Mouse (Mus musculus) liver (tissue): ENCODE data around the gene Plekhg5.

ENCODE experiments used
- DNase-seq: peaks from one replicate; pipeline ENCODE4 v3.0.0-alpha.2; 2020; ENCODE audit warnings: mixed read lengths

Gene Plekhg5

DNA sequence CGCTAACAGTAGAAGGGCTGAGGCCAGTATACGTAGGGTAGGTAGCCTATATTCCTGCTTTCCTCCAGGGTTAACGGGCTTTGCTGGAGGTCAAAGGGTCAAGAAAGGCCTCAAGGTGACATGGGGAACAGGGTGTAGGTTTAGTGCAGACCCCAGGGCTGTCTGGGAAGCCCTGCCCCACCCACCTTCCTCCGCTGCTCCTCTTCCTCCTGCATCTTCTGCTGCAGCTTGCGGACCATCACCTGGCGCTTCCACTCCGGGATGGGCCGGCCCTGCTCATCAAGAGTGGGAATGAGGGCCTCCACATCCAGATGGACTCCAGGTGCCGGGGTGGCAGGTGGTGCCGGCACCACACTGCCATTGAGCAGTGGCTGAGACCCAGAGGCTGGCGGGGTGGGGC lies 55.6 kb downstream of the Plekhg5 start:
- DNase-seq: no peak

- DNase-seq: no peak
Observed at GRCm38 (mm10) chr4:152128784-152129183, 56.5 kb downstream of the Plekhg5 start.

- DNase-seq: no peak
Observed at GRCm38 (mm10) chr4:152129395-152129930, 57.2 kb downstream of the Plekhg5 start.

- peak; percentile 61 for DNase-seq
Observed at GRCm38 (mm10) chr4:152130771-152131653, 58.7 kb downstream of the Plekhg5 start.

DNA sequence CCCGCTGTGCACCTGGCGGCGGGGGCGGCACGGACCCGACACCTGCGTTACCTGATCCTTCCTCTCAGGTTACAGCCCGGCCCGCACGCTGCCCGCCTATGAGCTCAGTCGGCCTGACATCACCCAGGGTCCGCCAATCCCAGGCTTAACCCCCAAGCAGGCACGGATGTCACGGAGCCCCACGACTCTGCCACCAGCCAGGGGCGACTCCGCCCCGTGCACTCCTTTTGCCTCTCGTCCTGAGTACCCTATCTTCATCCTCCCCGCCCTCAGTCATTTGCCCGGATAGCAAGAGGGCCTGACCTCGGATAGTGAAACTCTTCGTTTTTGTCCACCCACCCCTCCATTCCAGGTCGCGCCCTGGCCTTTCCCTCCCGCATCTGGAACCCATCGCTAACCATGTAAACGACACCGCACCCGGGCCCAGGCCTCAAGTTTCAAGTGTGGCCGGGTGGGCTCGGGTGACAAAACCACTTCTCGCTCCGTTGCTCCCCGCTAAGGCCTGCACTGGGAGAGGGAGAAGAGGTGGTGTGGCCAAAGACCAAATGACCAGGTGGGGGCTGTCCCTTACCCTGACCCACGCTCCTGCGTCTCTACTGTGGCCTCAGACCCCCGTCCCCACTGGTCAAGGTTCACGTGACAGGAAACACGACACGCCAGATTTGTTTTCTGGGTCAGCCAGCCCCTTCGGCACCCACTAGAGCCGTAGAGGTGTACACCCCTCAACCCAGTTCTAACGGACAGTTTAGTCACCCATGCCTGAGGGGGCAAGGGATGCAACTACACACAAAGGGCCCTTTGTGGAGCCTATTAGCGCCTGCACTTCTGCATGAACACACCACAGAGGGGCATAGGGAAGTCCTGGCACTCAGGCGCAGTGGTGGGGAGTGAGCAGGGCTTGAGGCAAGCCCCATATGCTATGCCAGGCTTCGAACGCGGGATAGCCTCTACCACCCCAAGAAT lies 59.8 kb downstream of the Plekhg5 start:
- DNase-seq: no peak

GRCm38 (mm10) chr4:152132772-152133169 lies 60.5 kb downstream of the Plekhg5 start:
- DNase-seq: no peak

- DNase-seq: no peak
Observed at GRCm38 (mm10) chr4:152133213-152133612, 60.9 kb downstream of the Plekhg5 start.

GRCm38 (mm10) chr4:152134507-152134906 lies 62.2 kb downstream of the Plekhg5 start:
- peak; percentile 73 for DNase-seq

GRCm38 (mm10) chr4:152135363-152135762 lies 63.1 kb downstream of the Plekhg5 start:
- DNase-seq: no peak

DNA sequence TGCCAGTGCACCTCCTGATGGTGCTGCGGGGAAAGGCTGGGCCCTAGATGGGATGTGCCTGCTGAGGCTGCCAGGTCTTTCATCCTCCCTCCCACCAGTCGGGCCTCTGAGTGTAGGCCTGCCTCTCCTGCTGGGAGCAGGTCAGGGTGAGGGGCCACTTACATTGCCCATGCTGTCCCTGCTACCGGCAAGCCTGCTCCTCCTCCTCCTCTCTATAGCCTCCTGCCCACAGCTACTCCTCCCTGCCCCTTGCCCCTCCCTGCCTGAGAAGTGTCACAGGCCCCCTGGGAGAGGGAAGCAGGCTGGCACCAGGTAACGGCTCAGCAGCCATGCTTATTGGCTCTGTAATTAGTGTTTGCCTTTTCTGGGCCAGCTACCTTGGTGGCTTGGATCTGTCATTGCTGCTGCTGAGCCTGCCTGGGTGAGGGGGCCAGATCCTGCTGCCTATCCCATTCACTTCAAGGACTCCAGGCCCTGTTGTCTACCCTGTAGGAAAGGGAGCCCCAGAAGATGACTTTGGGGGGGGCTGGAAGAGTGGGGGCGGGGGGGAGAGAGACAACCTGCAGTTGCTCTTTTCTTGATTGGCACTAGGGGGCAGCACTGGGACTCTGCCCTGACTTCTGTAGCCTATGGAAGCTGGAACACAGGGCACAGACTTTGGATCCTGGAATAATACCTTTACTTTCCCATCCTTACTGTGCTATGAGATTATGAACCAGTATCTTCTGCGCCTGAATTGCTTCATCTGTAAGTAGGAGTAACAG lies 64.0 kb downstream of the Plekhg5 start:
- DNase-seq: no peak

- no peak for DNase-seq
Observed at GRCm38 (mm10) chr4:152136876-152137250, 64.6 kb downstream of the Plekhg5 start.

DNA sequence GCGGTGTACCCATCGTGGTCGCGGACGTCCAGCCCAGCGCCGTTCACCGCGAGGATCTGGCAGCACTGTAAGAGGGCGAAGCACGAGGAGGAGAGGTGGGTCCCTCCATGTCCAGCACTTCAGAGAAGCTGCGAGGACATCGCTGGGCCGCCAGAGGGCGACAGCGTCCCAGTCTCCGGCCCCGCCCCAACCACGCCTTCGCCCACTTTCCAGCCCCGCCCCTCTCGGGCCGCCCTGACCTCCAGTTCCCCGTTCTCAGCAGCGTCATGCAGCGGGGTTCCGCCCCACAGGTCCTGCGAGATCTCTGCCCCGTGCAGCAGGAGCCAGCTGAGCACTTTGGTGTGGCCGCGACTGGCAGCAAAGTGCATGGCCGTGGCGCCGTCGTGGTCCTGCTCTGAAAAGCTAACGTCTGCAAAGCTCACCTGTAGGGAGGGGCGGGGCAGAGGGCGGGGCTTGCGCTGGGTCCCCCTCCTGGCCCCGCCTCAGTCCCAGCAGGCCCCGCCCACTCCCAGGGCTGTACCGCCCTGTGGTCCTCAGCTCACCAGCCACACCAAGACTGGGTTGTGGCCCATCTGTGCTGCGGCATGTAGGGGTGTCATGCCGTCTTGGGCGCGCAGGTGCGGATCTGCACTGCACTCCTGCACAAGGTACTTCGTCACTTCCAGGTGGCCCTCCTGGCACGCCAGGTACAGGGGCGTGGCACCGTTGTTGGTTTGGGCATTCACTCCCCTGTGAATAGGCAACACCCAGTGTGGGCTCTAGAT lies 66.4 kb downstream of the Plekhg5 start:
- peak; percentile 90 for DNase-seq

DNA sequence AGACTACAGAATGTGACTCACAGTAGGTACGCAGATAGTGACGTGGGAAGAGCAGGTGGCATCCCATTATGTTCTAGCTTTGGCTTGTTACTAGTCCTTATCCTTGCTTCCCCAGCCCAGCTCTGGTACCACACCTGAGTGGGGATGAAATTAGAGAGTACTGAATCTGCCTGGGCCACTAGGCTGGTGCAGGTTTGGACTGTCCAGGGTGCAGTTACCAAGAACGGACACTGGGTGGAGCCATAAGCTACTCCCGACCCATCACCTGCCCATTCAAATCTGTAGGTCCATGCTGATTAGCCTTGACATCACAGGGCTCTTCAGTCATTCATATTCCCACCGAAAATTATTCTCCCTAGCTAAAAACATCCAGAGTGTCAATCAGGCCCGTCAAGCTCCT lies 68.1 kb downstream of the Plekhg5 start:
- peak; percentile 67 for DNase-seq

- no peak for DNase-seq
Observed at GRCm38 (mm10) chr4:152141521-152142135, 69.3 kb downstream of the Plekhg5 start.

DNA sequence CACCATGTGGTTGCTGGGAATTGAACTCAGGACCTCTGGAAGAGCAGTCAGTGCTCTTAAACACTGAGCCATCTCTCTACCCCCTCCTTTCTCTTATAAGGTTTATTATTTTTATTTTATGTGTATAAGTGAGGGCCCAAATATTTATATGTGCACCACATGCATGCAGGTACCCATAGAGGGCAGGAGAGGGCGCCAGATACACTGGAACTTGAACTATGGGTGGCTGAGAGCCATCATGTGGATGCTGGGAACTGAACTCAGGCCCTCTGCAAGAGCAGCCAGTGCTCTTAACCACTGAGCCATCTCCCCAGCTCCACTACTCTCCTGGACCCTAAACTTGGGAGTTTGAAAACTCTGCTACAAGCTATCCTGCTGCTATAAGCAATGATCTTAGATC lies 71.3 kb downstream of the Plekhg5 start:
- no peak for DNase-seq

- DNase-seq: no peak
Observed at GRCm38 (mm10) chr4:152145473-152145872, 73.2 kb downstream of the Plekhg5 start.

DNA sequence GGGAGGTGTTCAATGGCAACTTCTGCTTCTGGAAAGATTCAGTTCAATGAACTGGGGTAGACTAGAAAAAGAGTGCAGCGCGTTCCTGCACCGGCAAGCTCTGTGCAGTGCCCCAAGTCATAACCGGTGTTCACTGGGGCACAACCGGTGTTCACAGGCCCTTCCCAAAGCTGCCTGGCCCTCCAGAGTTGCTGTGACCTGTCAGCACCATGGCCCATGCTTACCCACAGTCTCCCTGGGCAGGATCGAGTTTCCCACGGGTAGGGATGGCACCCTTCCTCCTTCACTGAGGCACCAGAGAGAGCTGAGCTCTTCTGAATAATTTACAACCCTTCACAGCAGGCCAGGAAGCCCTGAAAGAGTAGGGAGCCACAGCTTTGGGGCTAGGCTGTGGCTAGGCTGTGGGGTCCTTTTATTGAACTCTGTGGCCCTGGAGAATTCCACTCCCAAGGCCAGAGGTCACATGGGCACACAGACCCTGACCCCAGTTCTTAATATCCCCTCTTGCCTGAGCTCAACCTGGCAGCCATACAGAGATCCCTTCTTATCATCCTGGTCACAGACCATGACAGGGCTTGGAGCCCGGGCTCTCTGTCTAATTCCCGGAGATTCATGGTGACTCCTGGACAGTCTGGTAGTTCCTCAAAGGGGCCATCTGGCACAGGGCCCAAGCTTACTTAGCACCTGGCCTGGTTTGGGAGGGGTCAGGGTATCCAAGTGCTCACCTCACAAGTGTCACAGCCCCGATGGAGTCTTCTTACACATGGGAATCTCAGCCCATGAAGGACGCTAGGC lies 73.9 kb downstream of the Plekhg5 start:
- no peak for DNase-seq

DNA sequence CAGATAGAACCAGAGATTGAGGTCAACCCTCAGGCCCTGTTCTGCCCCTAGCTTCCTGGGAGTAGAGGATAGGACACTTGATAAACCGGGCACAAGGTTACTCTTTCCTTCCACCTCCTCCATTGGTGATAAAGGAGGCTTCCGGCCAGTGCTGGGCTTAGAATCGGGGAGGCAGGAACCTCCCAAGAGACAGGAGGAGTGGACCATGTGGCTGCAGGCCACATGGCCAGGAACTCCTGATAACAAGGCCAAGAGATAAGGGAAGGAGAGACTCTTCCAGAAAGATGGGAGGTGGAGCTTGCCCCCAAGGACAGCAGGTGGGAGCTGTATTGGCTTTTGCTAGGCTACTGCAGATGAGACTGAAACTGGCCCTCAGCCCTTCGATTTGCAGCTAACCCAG lies 78.2 kb downstream of the Plekhg5 start:
- no peak for DNase-seq

DNA sequence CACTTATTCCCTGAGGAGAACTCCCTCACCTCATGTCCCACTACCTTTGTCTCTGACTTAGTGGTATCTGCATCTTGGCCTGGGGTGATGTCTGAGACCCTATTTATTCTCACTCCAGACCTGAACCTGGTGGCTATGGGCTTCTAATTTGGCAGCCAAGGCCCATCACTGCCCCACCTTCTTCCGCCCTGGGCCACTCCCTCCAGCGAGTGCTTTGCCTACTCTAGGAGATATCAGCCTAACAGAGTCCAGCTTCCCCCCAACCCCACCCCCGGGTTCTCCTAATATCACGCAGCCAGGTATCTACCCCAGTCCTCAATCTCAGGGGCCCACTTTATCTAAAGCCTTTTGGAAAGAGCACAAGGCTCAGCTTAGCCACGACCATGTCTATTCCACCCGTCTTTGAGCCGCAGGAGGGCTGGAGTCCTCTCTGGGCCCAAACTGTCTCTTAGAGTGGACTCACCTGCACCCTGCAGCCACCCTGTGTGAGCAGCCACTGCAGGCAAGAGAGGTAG lies 79.2 kb downstream of the Plekhg5 start:
- DNase-seq: no peak

DNA sequence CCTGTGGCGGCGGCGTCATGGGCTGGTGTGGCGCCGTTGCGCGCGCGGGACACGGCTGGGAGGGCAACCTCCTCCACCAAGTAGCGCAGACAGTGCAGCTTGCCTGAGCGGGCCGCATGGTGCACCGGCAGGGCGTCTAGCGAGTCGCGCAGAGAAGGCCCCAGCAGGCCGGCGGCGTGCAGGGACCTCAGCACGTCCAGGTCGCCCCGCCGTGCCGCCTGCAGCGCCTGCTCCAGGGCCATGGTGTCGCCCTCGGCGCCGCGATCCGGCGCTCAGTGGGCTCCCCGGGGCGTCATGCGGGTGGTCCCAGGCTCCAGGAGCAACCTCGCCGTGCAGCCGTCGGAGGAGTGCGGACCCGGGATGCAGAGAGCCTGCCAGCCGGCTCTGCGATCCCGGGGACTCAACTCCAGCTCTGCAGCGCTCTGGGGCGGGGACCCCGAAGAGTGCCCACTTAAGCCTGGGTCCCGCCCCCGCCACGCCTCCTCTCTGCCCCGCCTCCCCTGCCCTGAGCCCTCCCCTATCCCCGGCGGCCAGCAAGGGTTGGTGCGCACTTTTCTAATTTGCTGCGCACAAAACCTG lies 79.8 kb downstream of the Plekhg5 start, which contains the start of gene Espn:
TSS of gene Espn (minus strand) at position 406 of the 579 bp plus-strand sequence.
- DNase-seq: peak; percentile 79
